Mouse (Mus musculus): ENCODE data around the gene Atp6v1f. TPM values are rescaled to one million over a fixed set of nuclear protein-coding genes. Genes with fewer than 3 reads are reported as not detected.

Gene Atp6v1f
- polyA plus RNA-seq (2015; fragmentation: Nextera tagmentation; extraction: Ambion mirVana) = 117 and 122 TPM in 2 replicates

DNA sequence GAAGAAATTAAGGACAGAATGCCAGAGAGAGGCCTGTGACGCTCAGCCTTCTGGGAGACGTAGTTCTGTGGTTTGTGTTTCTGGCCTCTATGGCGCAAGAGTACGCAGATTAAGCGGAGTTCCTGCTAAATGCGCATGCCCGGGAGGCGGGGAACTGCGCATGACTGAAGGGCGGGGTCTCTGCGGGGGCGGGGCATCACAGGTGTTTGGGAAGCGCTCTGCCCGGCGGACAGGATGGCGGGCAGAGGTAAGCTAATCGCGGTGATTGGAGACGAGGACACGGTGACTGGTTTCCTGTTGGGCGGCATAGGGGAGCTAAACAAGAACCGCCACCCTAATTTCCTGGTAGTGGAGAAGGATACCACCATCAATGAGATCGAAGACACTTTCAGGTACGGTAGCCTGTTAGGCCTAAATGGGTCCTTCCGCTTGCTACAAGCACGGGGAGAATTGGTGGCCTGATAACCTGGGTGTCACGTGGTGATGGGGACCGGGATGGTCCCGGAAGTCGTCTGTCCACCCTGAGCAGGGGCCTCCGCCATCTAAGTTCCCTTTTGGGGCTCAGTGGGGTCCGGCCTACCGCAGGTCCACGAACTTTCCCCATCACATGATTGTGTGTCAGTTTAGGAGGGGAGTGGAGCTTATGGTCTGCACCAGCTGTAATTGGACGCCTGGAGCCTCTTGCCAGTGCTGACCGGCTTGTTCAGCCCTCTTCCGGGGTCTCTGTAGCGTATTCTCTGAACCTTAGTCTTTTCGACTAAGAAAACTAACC is at the start of gene Atp6v1f:
TSS of gene Atp6v1f (plus strand) at position 136 of the 772 bp plus-strand sequence.
- peak within 1 kb of the TSS; percentile 80 for H3K4me3 ChIP-seq (ENCODE audit: low read depth, low read length)
- H3K4me1 ChIP-seq (ENCODE audit: control insufficient read depth, low read depth, low read length) = peaks cover 7% of the 10 kb centered on the region
- H3K27ac ChIP-seq (ENCODE audit: low read length) = peak within 1 kb of the TSS; percentile 69
- H3K9ac ChIP-seq (ENCODE audit: low read depth, low read length) = peak within 1 kb of the TSS; percentile 76
- under 1% methylated on average over 39 of the region's 39 CpGs for whole genome bisulfite sequencing (ENCODE audit: insufficient replicate concordance)
- H3K4me2 ChIP-seq (ENCODE audit: low read depth, low read length) = peak within 1 kb of the TSS; percentile 74
- no peaks in the 10 kb centered on the region for H3K27me3 ChIP-seq (ENCODE audit: control insufficient read depth, insufficient read depth, low read depth, low read length)
- peaks cover 12% of the 10 kb centered on the region for H3K36me3 ChIP-seq (ENCODE audit: control insufficient read depth, insufficient read depth)
- ATAC-seq (ENCODE audit: low read depth) = peak; percentile 93
- no peaks in the 10 kb centered on the region for H3K9me3 ChIP-seq (replicated peaks; ENCODE audit: control insufficient read depth, low read length)

DNA sequence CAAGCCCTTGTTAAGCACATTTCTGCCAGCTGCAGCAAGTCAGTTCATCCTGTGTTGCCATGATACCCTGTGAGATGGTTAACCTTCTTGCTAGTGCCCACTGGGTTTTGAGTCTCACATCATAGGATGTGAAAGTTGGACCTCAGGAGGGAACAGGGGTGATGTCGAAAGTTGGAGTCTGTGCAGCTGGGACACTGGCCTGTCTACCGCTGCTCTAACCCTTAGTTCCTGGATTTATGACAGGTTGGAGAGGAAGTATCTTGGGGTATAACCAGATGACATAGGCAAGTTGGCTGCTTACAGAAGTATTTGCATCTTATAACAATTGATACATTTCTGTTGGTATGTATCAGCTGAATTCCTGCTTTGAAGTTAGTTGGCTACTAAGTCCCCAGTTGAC is 46.9 kb upstream of the Atp6v1f start:
- Histone ChIP-seq H3K36me3 (ENCODE audit: control insufficient read depth, insufficient read depth) (no peaks in the 10 kb centered on the region), H3K27ac (ENCODE audit: low read length) (no peak overlapping the region), H3K4me3 (ENCODE audit: low read depth, low read length) (no peak overlapping the region), H3K9ac (ENCODE audit: low read depth, low read length) (no peak overlapping the region), H3K4me1 (ENCODE audit: control insufficient read depth, low read depth, low read length) (no peaks in the 10 kb centered on the region), H3K9me3 (replicated peaks; ENCODE audit: control insufficient read depth, low read length) (no peaks in the 10 kb centered on the region), H3K27me3 (ENCODE audit: control insufficient read depth, insufficient read depth, low read depth, low read length) (no peaks in the 10 kb centered on the region), H3K4me2 (ENCODE audit: low read depth, low read length) (no peak overlapping the region)
- WGBS (ENCODE audit: insufficient replicate concordance) = 35% methylated on average over 2 of the region's 2 CpGs
- ATAC-seq (ENCODE audit: low read depth) = no peak

DNA sequence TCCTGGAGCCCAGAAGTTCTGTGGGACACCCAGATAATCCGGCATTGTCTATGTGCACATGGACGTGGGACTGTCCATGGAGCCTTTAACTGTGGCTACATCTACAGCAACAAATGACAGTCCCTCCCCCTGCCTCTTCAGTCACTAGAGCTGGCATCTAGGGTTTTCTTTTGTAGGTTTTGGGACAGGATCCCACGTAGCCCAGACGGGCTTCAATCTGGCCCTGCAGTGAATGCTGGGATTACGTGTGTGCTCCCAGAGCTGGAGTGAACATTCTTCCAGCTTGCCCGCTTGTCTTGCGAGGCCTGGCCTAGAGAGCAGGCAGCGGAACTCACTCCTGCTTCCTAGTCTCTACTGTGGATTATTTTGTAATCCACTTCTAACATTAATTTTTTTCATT is 42.4 kb upstream of the Atp6v1f start:
- Histone ChIP-seq H3K9me3 (replicated peaks; ENCODE audit: control insufficient read depth, low read length) (no peaks in the 10 kb centered on the region), H3K36me3 (ENCODE audit: control insufficient read depth, insufficient read depth) (no peaks in the 10 kb centered on the region), H3K27ac (ENCODE audit: low read length) (no peak overlapping the region), H3K4me3 (ENCODE audit: low read depth, low read length) (no peak overlapping the region), H3K4me1 (ENCODE audit: control insufficient read depth, low read depth, low read length) (no peaks in the 10 kb centered on the region), H3K27me3 (ENCODE audit: control insufficient read depth, insufficient read depth, low read depth, low read length) (no peaks in the 10 kb centered on the region), H3K4me2 (ENCODE audit: low read depth, low read length) (no peak overlapping the region), H3K9ac (ENCODE audit: low read depth, low read length) (no peak overlapping the region)
- ATAC-seq (ENCODE audit: low read depth) = no peak
- WGBS (ENCODE audit: insufficient replicate concordance) = 68% methylated on average over 8 of the region's 8 CpGs

DNA sequence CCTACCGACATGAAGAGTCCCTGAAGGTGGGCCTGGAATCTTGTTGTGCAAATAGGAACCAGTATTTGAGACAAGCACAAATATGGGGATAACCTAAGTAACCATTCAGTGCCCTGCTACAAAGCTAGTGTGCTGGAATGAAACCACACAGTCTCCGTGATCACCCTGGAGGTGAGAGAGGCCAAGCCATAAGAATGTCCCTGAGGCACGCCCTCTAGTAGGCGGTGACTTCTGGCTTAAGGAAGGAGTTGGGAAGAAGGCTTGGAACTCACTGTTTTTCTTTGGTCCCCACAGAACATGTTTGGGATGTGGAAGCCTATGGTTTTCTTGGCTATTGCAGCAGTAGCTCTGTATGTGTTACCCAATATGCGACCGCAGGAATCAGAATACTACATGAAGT is 41.2 kb upstream of the Atp6v1f start:
- ATAC-seq (ENCODE audit: low read depth) = no peak
- Histone ChIP-seq H3K4me2 (ENCODE audit: low read depth, low read length) (no peak overlapping the region), H3K4me1 (ENCODE audit: control insufficient read depth, low read depth, low read length) (no peaks in the 10 kb centered on the region), H3K9me3 (replicated peaks; ENCODE audit: control insufficient read depth, low read length) (no peaks in the 10 kb centered on the region), H3K27me3 (ENCODE audit: control insufficient read depth, insufficient read depth, low read depth, low read length) (0 out of 2 replicates have a peak, but pooled peaks cover 2% of the 10 kb centered on the region), H3K9ac (ENCODE audit: low read depth, low read length) (no peak overlapping the region), H3K36me3 (ENCODE audit: control insufficient read depth, insufficient read depth) (no peaks in the 10 kb centered on the region), H3K27ac (ENCODE audit: low read length) (no peak overlapping the region), H3K4me3 (ENCODE audit: low read depth, low read length) (no peak overlapping the region)
- 67% methylated on average over 6 of the region's 6 CpGs for whole genome bisulfite sequencing (ENCODE audit: insufficient replicate concordance)

DNA sequence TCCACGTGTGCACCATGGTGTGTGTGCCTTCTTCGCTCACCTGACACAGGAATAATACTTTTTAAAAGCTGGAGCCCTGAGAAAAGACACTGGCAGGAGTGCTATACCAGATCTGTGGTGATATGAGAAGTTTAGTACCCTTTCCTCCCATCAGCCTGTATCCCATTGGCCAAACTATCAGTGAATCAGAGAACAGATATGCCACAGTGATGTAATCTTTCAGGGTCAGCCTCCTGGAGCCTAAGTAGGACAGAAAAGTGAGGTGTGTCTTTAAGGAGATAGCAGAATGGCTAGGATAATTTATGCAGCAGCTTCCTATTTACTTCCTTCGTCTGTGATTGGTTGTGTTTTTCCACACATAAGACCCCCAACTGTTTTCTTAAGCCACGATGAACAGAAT is 39.3 kb upstream of the Atp6v1f start:
- H3K9ac ChIP-seq (ENCODE audit: low read depth, low read length) = no peak overlapping the region
- H3K4me1 ChIP-seq (ENCODE audit: control insufficient read depth, low read depth, low read length) = no peaks in the 10 kb centered on the region
- WGBS (ENCODE audit: insufficient replicate concordance) = 38% methylated on average over 4 of the region's 4 CpGs
- H3K4me2 ChIP-seq (ENCODE audit: low read depth, low read length) = no peak overlapping the region
- no peaks in the 10 kb centered on the region for H3K36me3 ChIP-seq (ENCODE audit: control insufficient read depth, insufficient read depth)
- H3K27me3 ChIP-seq (ENCODE audit: control insufficient read depth, insufficient read depth, low read depth, low read length) = peaks cover 17% of the 10 kb centered on the region
- no peak overlapping the region for H3K27ac ChIP-seq (ENCODE audit: low read length)
- H3K4me3 ChIP-seq (ENCODE audit: low read depth, low read length) = no peak overlapping the region
- ATAC-seq (ENCODE audit: low read depth) = no peak
- no peaks in the 10 kb centered on the region for H3K9me3 ChIP-seq (replicated peaks; ENCODE audit: control insufficient read depth, low read length)

DNA sequence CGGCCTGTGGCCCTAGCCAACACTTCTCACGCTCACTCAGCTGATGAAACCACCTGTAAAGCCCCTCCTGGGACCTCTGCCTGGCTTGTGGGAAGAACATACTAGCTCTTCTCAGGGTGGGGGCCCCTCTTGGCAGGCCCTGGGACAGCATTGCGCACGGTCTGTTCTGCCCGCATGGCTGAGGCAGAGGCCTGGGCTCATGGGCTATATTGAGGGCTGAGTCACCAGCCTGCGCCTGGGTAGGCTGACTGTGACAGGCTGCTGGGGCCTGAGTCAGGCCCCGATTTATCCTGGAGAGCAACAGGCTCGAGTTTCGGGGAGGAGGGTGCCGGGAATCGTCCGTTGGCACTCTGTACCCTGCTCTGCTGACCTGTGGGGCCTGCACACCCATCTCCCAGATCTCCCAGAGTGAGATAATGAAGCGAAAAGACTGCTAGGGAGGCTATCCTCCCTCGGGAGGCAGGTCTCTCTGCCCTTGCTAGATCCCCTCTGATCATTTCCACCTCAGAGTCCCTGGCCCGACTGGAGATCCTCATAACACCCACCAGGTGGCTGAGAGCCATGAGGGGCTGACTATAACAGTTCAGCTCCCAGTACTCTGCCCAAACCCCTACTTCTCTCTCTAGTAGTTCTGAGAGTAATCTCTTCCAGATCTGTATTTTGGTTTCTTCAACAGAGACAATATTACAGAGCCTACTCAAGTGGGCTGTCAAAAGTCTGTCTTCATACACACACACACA is 36.7 kb upstream of the Atp6v1f start:
- Histone ChIP-seq H3K4me3 (ENCODE audit: low read depth, low read length) (no peak overlapping the region), H3K4me1 (ENCODE audit: control insufficient read depth, low read depth, low read length) (no peaks in the 10 kb centered on the region; the same call in 1 of the 2 replicates), H3K9me3 (replicated peaks; ENCODE audit: control insufficient read depth, low read length) (no peaks in the 10 kb centered on the region), H3K27ac (ENCODE audit: low read length) (no peak overlapping the region), H3K36me3 (ENCODE audit: control insufficient read depth, insufficient read depth) (no peaks in the 10 kb centered on the region), H3K4me2 (ENCODE audit: low read depth, low read length) (no peak overlapping the region), H3K9ac (ENCODE audit: low read depth, low read length) (no peak overlapping the region), H3K27me3 (ENCODE audit: control insufficient read depth, insufficient read depth, low read depth, low read length) (peaks cover 44% of the 10 kb centered on the region)
- no peak for ATAC-seq (ENCODE audit: low read depth)
- WGBS (ENCODE audit: insufficient replicate concordance) = 48% methylated on average over 15 of the region's 15 CpGs

DNA sequence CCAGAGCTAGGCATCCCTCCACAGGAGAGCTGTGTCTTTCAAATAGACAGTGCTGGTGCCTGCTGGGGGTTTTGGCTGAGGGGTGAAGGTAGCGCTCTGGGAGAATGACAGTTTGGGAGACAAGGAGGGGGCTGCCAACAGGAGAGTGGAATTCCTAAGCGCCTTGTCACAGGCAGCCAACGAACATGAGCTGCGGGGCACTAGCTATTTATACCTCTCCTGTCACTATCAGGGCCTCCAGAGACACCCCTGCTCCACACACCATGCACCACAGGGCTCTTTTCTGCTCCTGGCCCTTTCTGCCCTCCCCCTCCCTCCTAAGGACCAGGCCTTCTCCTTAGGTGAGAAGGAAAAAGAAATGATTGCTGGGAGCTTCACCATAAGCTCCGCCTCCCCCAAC is 36.0 kb upstream of the Atp6v1f start:
- Histone ChIP-seq H3K27me3 (ENCODE audit: control insufficient read depth, insufficient read depth, low read depth, low read length) (peaks cover 50% of the 10 kb centered on the region), H3K36me3 (ENCODE audit: control insufficient read depth, insufficient read depth) (no peaks in the 10 kb centered on the region), H3K27ac (ENCODE audit: low read length) (no peak overlapping the region), H3K4me2 (ENCODE audit: low read depth, low read length) (no peak overlapping the region), H3K9me3 (replicated peaks; ENCODE audit: control insufficient read depth, low read length) (no peaks in the 10 kb centered on the region), H3K9ac (ENCODE audit: low read depth, low read length) (no peak overlapping the region), H3K4me1 (ENCODE audit: control insufficient read depth, low read depth, low read length) (no peaks in the 10 kb centered on the region; the same call in 1 of the 2 replicates), H3K4me3 (ENCODE audit: low read depth, low read length) (no peak overlapping the region)
- ATAC-seq (ENCODE audit: low read depth) = no peak
- 40% methylated on average over 5 of the region's 5 CpGs for WGBS (ENCODE audit: insufficient replicate concordance)

DNA sequence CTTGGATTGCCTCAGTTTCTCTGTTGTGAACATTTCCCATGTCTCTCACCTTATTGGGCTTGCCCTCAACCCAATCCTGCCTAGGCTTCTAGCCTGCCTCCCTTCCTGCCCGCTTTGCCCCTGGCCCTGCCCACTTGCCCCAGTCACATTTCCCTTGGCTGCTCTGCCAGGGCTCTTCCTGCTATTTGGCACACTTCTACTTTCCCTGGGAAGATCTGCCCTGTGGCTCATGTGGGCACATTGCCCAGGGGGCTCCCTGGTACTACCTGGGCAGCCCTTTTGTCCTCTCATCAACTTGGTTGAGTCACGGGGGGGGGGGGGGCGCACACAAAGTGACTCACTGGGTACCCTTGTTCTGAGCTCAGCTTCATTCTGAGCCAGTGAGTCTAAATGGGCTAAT is 35.4 kb upstream of the Atp6v1f start:
- H3K4me3 ChIP-seq (ENCODE audit: low read depth, low read length) = no peak overlapping the region
- no peak overlapping the region for H3K9ac ChIP-seq (ENCODE audit: low read depth, low read length)
- H3K4me1 ChIP-seq (ENCODE audit: control insufficient read depth, low read depth, low read length) = no peaks in the 10 kb centered on the region; the same call in 1 of the 2 replicates
- 46% methylated on average over 3 of the region's 3 CpGs for WGBS (ENCODE audit: insufficient replicate concordance)
- H3K27me3 ChIP-seq (ENCODE audit: control insufficient read depth, insufficient read depth, low read depth, low read length) = peaks cover 52% of the 10 kb centered on the region
- no peak for ATAC-seq (ENCODE audit: low read depth)
- H3K27ac ChIP-seq (ENCODE audit: low read length) = no peak overlapping the region
- no peak overlapping the region for H3K4me2 ChIP-seq (ENCODE audit: low read depth, low read length)
- H3K36me3 ChIP-seq (ENCODE audit: control insufficient read depth, insufficient read depth) = no peaks in the 10 kb centered on the region
- no peaks in the 10 kb centered on the region for H3K9me3 ChIP-seq (replicated peaks; ENCODE audit: control insufficient read depth, low read length)

DNA sequence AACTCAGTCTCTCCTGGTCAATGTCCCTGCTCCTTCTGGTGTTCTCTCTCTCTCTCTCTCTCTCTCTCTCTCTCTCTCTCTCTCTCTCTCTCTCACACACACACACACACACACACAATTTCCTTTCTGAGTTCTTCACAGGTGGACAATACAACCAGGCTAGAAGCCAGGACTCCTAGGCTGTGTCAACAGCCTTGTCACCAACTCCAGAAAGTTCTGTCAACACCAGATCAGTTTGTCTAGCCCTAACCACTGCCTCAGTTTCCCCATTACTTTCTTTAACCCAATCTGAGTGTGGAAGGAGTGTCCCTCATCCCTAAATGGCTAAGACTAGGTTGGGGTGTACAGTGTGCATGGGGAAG is 34.9 kb upstream of the Atp6v1f start:
- Histone ChIP-seq H3K4me3 (ENCODE audit: low read depth, low read length) (peak overlapping the region; percentile 44), H3K27ac (ENCODE audit: low read length) (no peak overlapping the region), H3K9ac (ENCODE audit: low read depth, low read length) (no peak overlapping the region; the same call in 1 of the 2 replicates), H3K9me3 (replicated peaks; ENCODE audit: control insufficient read depth, low read length) (no peaks in the 10 kb centered on the region), H3K4me1 (ENCODE audit: control insufficient read depth, low read depth, low read length) (no peaks in the 10 kb centered on the region; the same call in 1 of the 2 replicates), H3K27me3 (ENCODE audit: control insufficient read depth, insufficient read depth, low read depth, low read length) (peaks cover 52% of the 10 kb centered on the region), H3K36me3 (ENCODE audit: control insufficient read depth, insufficient read depth) (no peaks in the 10 kb centered on the region), H3K4me2 (ENCODE audit: low read depth, low read length) (peak overlapping the region; percentile 51)
- no peak for ATAC-seq (ENCODE audit: low read depth)
